In the genomic region with DNA sequence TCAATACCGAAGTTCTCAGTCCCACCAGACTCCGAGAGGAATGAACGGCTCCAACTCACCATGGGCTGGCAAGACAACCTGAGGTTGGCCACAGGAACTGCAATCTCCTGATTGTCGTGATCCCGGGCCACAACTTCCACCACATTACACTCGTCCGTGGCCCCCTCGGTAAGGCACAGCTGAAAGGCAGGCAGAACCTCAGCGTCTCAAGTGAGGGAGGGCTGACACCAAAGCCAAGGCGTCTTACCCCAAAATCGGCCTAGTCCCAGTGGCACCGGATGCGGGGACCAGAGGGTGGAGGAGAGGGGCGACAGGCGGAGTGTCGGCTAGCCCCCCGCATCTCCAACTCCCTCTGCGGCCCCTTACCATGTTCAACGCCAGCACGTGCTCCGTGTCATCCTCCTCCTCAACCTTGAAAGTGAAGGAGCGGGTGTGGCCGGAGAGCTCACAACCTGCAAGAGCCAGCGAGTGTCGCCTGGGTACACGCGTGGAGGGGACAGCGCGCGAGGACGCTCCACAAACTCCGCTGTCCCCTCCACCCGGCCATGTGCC, we compare ENCODE assay signal across 9 mouse cellular contexts. TPM values are rescaled to one million over a fixed set of nuclear protein-coding genes. Genes with fewer than 3 reads are reported as not detected.
DNase-seq lines count a peak whose midpoint lies in the region; ATAC-seq and TF ChIP-seq lines count a peak whose summit lies in the region.
"Had no signal": no experiment of that assay in that cellular context is flagged by ENCODE, and none has a peak within 500 bp of the region (broad histone marks: within the 10 kb centered on the region; RNA-seq: fewer than 3 reads in every experiment).

No protein-coding gene starts in this region.

- peak overlapping the region; percentile 97 for H3K4me2 ChIP-seq in hindbrain, embryonic 11.5 days (replicated peaks; ENCODE audit: low read depth, low read length)

- peaks cover 6% of the 10 kb centered on the region for H3K4me1 ChIP-seq in bone marrow, adult 2 months (ENCODE audit: control insufficient read depth, insufficient read depth, low read length)
- peaks cover 6% of the 10 kb centered on the region for H3K4me1 ChIP-seq in hindbrain, embryonic 11.5 days (replicated peaks; ENCODE audit: control insufficient read depth, insufficient read depth, low read length)
- peaks cover 19% of the 10 kb centered on the region for H3K4me1 ChIP-seq in thymus, adult 2 months (replicated peaks; ENCODE audit: control insufficient read depth, insufficient read depth, low read length)

- peak overlapping the region; percentile 35 for H3K27ac ChIP-seq in bone marrow, adult 2 months (ENCODE audit: control insufficient read depth, insufficient read depth, low read depth, low read length, poor library complexity)
- no peak overlapping the region for H3K27ac ChIP-seq in hindbrain, embryonic 11.5 days (ENCODE audit: low read depth, low read length)
- H3K27ac ChIP-seq in thymus, adult 2 months (ENCODE audit: control insufficient read depth, insufficient read depth, low read length) = no peak overlapping the region

- no peak for TF ChIP-seq POLR2A in bone marrow, adult 2 months (IDR thresholded peaks at IDR 0.05; ENCODE audit: borderline replicate concordance, control insufficient read depth, low read depth, low read length)
- no peak; the same call in 1 of the 2 replicates for TF ChIP-seq POLR2A in thymus, adult 2 months (IDR thresholded peaks at IDR 0.05; ENCODE audit: control insufficient read depth, extremely low read depth, insufficient read depth, low read length, poor library complexity)

- peak overlapping the region; percentile 77 for H3K4me3 ChIP-seq in bone marrow, adult 2 months (replicated peaks; ENCODE audit: control insufficient read depth, low read depth, low read length)
- H3K4me3 ChIP-seq in hindbrain, embryonic 11.5 days (ENCODE audit: low read depth, low read length) = peak overlapping the region; percentile 80
- peak overlapping the region; percentile 86 for H3K4me3 ChIP-seq in thymus, adult 2 months (ENCODE audit: control insufficient read depth, insufficient read depth, low read length)

- TF ChIP-seq CTCF in bone marrow, adult 2 months (IDR thresholded peaks at IDR 0.05; ENCODE audit: control insufficient read depth, insufficient read depth, low read length) = no peak
- TF ChIP-seq CTCF in thymus, adult 2 months (IDR thresholded peaks at IDR 0.05; ENCODE audit: borderline replicate concordance, control insufficient read depth, extremely low read depth, insufficient read depth, low read length, poor library complexity) = no peak

- H3K9ac ChIP-seq in hindbrain, embryonic 11.5 days (ENCODE audit: low read depth, low read length) = peak overlapping the region; percentile 79

- H3K27me3 ChIP-seq in hindbrain, embryonic 11.5 days (ENCODE audit: control insufficient read depth, insufficient read depth, low read length) = peaks cover 30% of the 10 kb centered on the region
- peaks cover 2% of the 10 kb centered on the region; the same call in 1 of the 2 replicates for H3K27me3 ChIP-seq in thymus, adult 2 months (ENCODE audit: control insufficient read depth, insufficient read depth, low read length)

- WGBS in bone marrow, adult 2 months = 1% methylated on average over 33 of the region's 33 CpGs
- 3% methylated on average over 33 of the region's 33 CpGs for WGBS in hindbrain, embryonic 11.5 days
- WGBS in thymus, adult 2 months = under 1% methylated on average over 33 of the region's 33 CpGs

- ATAC-seq in hindbrain, embryonic 11.5 days (ENCODE audit: low FRiP score) = no peak; the same call in 1 of the 2 replicates
- peak; percentile 33 for ATAC-seq in megakaryocyte progenitor cell, adult 5-6 weeks (replicated peaks; ENCODE audit: poor library complexity)

- H3K36me3 ChIP-seq in hindbrain, embryonic 11.5 days (ENCODE audit: control insufficient read depth, insufficient read depth, low read length) = peaks cover 5% of the 10 kb centered on the region
- peaks cover 15% of the 10 kb centered on the region for H3K36me3 ChIP-seq in thymus, adult 2 months (ENCODE audit: control insufficient read depth, insufficient read depth, low read length)

- H3K9me3 ChIP-seq in hindbrain, embryonic 11.5 days (ENCODE audit: control insufficient read depth, low read length) = no peaks in the 10 kb centered on the region

- DNase-seq in embryo, embryonic 9.5 days (ENCODE audit: extremely low spot score) = peak; percentile 36
- no peak for DNase-seq in embryo, embryonic 10 days (ENCODE audit: low spot score)
- DNase-seq in A20 (ENCODE audit: low read depth, low spot score) = peak; percentile 64
- DNase-seq in hindbrain, embryonic 11.5 days (ENCODE audit: low spot score) = peak; percentile 41
- peak; percentile 66 for DNase-seq in thymus, adult 2 months
- no peak for DNase-seq in gastrocnemius, postnatal 25 days

RNA-seq across cellular contexts. Expression of a gene that starts 0.6 kb away (rescaled TPM):
- 44.1 and 56.0 TPM in 2 replicates for polyA plus RNA-seq in bone marrow, adult 2 months (2011; ENCODE audit: insufficient read depth, insufficient read length, low replicate concordance, missing spikeins)
- 7.4 and 8.8 TPM in 2 replicates for polyA plus RNA-seq in hindbrain, embryonic 11.5 days (2014; fragmentation: Nextera tagmentation; extraction: Ambion mirVana)
- total RNA-seq in megakaryocyte progenitor cell, adult 5-6 weeks (2015) = 105 and 126 TPM in 2 replicates
- total RNA-seq in megakaryocyte progenitor cell, adult 5-6 weeks (2017) = 115 and 121 TPM in 2 replicates
- 146 and 167 TPM in 2 replicates for polyA plus RNA-seq in thymus, adult 2 months (2012; rRNA removed)
- 10 to 100 TPM; 10.1 to 12.5 TPM for total RNA-seq in gastrocnemius, postnatal 25 days (2021)

RNA-seq across cellular contexts. Expression of a gene that starts 6.1 kb away (rescaled TPM):
- polyA plus RNA-seq in bone marrow, adult 2 months (2011; ENCODE audit: insufficient read depth, insufficient read length, low replicate concordance, missing spikeins) = not detected in 2 replicates
- polyA plus RNA-seq in hindbrain, embryonic 11.5 days (2014; fragmentation: Nextera tagmentation; extraction: Ambion mirVana) = 4.6 and 5.7 TPM in 2 replicates
- not detected in 2 replicates for total RNA-seq in megakaryocyte progenitor cell, adult 5-6 weeks (2015)
- total RNA-seq in megakaryocyte progenitor cell, adult 5-6 weeks (2017) = not detected in 2 replicates
- 0.26 and 0.33 TPM in 2 replicates for polyA plus RNA-seq in thymus, adult 2 months (2012; rRNA removed)
- total RNA-seq in gastrocnemius, postnatal 25 days (2021) = not detected
- total RNA-seq: neutrophil, adult 5-6 weeks had no signal

RNA-seq across cellular contexts. Expression of a gene that starts 34.9 kb away (rescaled TPM):
- 51.4 and 80.8 TPM in 2 replicates for polyA plus RNA-seq in bone marrow, adult 2 months (2011; ENCODE audit: insufficient read depth, insufficient read length, low replicate concordance, missing spikeins)
- 75.6 and 93.2 TPM in 2 replicates for polyA plus RNA-seq in hindbrain, embryonic 11.5 days (2014; fragmentation: Nextera tagmentation; extraction: Ambion mirVana)
- total RNA-seq in megakaryocyte progenitor cell, adult 5-6 weeks (2015) = 65.4 and 66.0 TPM in 2 replicates
- 109 and 124 TPM in 2 replicates for total RNA-seq in megakaryocyte progenitor cell, adult 5-6 weeks (2017)
- polyA plus RNA-seq in thymus, adult 2 months (2012; rRNA removed) = 71.2 and 74.2 TPM in 2 replicates
- total RNA-seq in gastrocnemius, postnatal 25 days (2021) = 10 to 100 TPM; 28.2 to 29.1 TPM

Comparison
In these comparisons a context has a peak if more than half of its experiments do, and no peak if none do; other contexts are left out.
1. DNase-seq: peak in embryo, embryonic 9.5 days (single experiment), A20 (single experiment), hindbrain, embryonic 11.5 days (single experiment) and thymus, adult 2 months (single experiment); none in embryo, embryonic 10 days (single experiment) and gastrocnemius, postnatal 25 days (single experiment).
2. Peak in every context shown above with its lines, with median percentiles within 50 percentile points of each other: H3K4me3 ChIP-seq.